Mouse (Mus musculus) megakaryocyte, embryonic 14.5 days (primary cell): ENCODE measurements around the gene Gfra1.

Experiments used
- FLI1 ChIP-seq: IDR thresholded peaks from 2 replicates; pipeline ENCODE4 v1.6.1; 2012; ENCODE audit warnings: low read length, inconsistent platforms, mixed read lengths
- GATA1 ChIP-seq: IDR thresholded peaks from 3 replicates; pipeline ENCODE4 v1.6.1; 2012; ENCODE audit warnings: mixed read lengths, low read length, inconsistent platforms, borderline replicate concordance

GRCm38 (mm10) chr19:58442785-58443732 is 12.7 kb downstream of the Gfra1 start:
- no peak for TF ChIP-seq GATA1
- TF ChIP-seq FLI1, result no peak
